Mouse (Mus musculus) forebrain, postnatal 0 days (tissue): ENCODE results near the gene D630003M21Rik. TPM values are rescaled to one million over a fixed set of nuclear protein-coding genes. Genes with fewer than 3 reads are reported as not detected.

Experiments
- ATAC-seq: fragments of 200-750 bp; cut with Nextera tagmentation; 2 replicates; pipeline ENCODE4 v1.8.0; 2017; ENCODE audit warnings: mild to moderate bottlenecking, moderate library complexity
- DNase-seq: peaks from one replicate; pipeline ENCODE4 v3.0.0-alpha.2; 2015
- H3K27ac ChIP-seq: fragments of 300-500 bp; sonication (generic); 2 replicates; pipeline ENCODE4 v1.5.1; 2014; ENCODE audit warnings: low read depth, mild to moderate bottlenecking, antibody characterized with exemption, low read length, moderate library complexity, mixed read lengths
- H3K27me3 ChIP-seq: fragments of 300-500 bp; sonication (generic); 2 replicates; pipeline ENCODE4 v1.6.1; 2014; ENCODE audit warnings: mild to moderate bottlenecking, low read length, mixed read lengths; ENCODE audit not compliant: insufficient read depth
- H3K36me3 ChIP-seq: fragments of 300-500 bp; sonication (generic); 2 replicates; pipeline ENCODE4 v1.6.1; 2014; ENCODE audit warnings: mild to moderate bottlenecking, moderate library complexity; ENCODE audit not compliant: insufficient read depth
- H3K4me1 ChIP-seq: fragments of 300-500 bp; sonication (generic); 2 replicates; pipeline ENCODE4 v1.6.1; 2014; ENCODE audit warnings: antibody characterized with exemption; ENCODE audit not compliant: insufficient read depth
- H3K4me2 ChIP-seq: fragments of 300-500 bp; sonication (generic); 2 replicates; pipeline ENCODE4 v1.6.1; 2014; ENCODE audit warnings: low read depth, mild to moderate bottlenecking, moderate library complexity
- H3K4me3 ChIP-seq: fragments of 300-500 bp; sonication (generic); 2 replicates; pipeline ENCODE4 v1.5.1; 2014; ENCODE audit warnings: low read depth, low read length, mixed read lengths
- H3K9ac ChIP-seq: fragments of 300-500 bp; sonication (generic); 2 replicates; pipeline ENCODE4 v1.6.1; 2014; ENCODE audit warnings: mild to moderate bottlenecking
- H3K9me3 ChIP-seq: fragments of 300-500 bp; sonication (generic); 2 replicates; pipeline ENCODE4 v1.6.1; 2016; ENCODE audit warnings: low read length
- CTCF ChIP-seq: sonication (generic); IDR thresholded peaks from 2 replicates; pipeline ENCODE4 v1.5.1; 2016; ENCODE audit warnings: antibody characterized with exemption, control low read depth, low read depth
- WGBS: fragments of 180-500 bp; shearing (Covaris S2); extraction: QIAGEN DNeasy Blood & Tissue Kit; methylation state at CpG from one replicate; pipeline ENCODE4 v1.1.7; 2014; 5-methylcytosine and 5-hydroxymethylcytosine counted together
- polyA plus RNA-seq: library from polyadenylated mRNA; unstranded; fragments of >200 nt; fragmentation: Nextera tagmentation; extraction: Ambion mirVana; gene quantifications from 2 replicates; pipeline ENCODE4 v1.2.1, GENCODE M21; 2015
- total RNA-seq: library from RNA; depleted of rRNA; stranded (reverse); fragments of >200 nt; gene quantifications from 2 replicates; pipeline ENCODE4 v1.2.3, GENCODE M21; 2014

D630003M21Rik gene
- total and polyA plus RNA-seq, 2 experiments from 2014 or later, result 1.9 to 6.6 TPM

GRCm38 (mm10) chr2:158264877-158265276 is 35.9 kb upstream of the D630003M21Rik start:
- Histone ChIP-seq H3K27me3 (no peaks in the 10 kb centered on the region), H3K9me3 (no peaks in the 10 kb centered on the region), H3K36me3 (no peaks in the 10 kb centered on the region), H3K27ac (no peak overlapping the region), H3K4me3 (no peak overlapping the region), H3K4me2 (no peak overlapping the region), H3K9ac (no peak overlapping the region), H3K4me1 (no peaks in the 10 kb centered on the region)
- ATAC-seq, result no peak
- TF ChIP-seq CTCF, result no peak
- DNase-seq, result no peak
- WGBS, result 78% methylated on average over 3 of the region's 3 CpGs

DNA sequence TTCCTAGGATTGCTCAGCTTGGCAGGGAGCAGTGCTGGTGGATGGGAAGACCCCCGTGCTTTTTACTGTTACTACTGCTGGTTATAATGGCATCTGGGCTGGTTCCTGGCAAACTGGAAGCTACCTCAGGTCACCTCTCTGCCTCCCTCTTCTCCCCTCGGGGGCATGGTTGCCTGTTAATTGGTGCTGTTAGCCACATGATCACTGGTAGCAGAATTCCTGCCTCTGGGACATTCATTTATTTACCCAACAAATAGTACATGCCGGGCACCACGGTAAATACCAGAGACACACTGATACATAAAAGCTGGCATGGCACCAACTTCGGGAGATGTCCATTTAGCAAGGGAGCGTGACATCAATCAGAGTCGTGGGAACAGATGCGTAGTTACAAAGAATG is 30.5 kb upstream of the D630003M21Rik start:
- H3K27ac ChIP-seq, result no peak overlapping the region
- H3K9me3 ChIP-seq, result no peaks in the 10 kb centered on the region
- DNase-seq (no peak), ATAC-seq (no peak)
- no peaks in the 10 kb centered on the region for H3K4me1 ChIP-seq
- H3K27me3 ChIP-seq, result no peaks in the 10 kb centered on the region
- no peak overlapping the region for H3K4me3 ChIP-seq
- H3K4me2 ChIP-seq, result no peak overlapping the region
- no peak for TF ChIP-seq CTCF
- WGBS, result 68% methylated on average over 8 of the region's 8 CpGs
- no peaks in the 10 kb centered on the region for H3K36me3 ChIP-seq
- H3K9ac ChIP-seq, result no peak overlapping the region

GRCm38 (mm10) chr2:158258781-158259180 is 29.8 kb upstream of the D630003M21Rik start:
- no peaks in the 10 kb centered on the region for H3K36me3 ChIP-seq
- TF ChIP-seq CTCF, result peak; percentile 74
- no peak overlapping the region for H3K27ac ChIP-seq
- DNase-seq (peak; percentile 67), ATAC-seq (no peak)
- H3K9ac ChIP-seq, result no peak overlapping the region
- H3K9me3 ChIP-seq, result no peaks in the 10 kb centered on the region
- no peaks in the 10 kb centered on the region for H3K27me3 ChIP-seq
- no peaks in the 10 kb centered on the region for H3K4me1 ChIP-seq
- WGBS, result 12% methylated on average over 12 of the region's 12 CpGs
- H3K4me3 ChIP-seq, result no peak overlapping the region
- H3K4me2 ChIP-seq, result no peak overlapping the region

DNA sequence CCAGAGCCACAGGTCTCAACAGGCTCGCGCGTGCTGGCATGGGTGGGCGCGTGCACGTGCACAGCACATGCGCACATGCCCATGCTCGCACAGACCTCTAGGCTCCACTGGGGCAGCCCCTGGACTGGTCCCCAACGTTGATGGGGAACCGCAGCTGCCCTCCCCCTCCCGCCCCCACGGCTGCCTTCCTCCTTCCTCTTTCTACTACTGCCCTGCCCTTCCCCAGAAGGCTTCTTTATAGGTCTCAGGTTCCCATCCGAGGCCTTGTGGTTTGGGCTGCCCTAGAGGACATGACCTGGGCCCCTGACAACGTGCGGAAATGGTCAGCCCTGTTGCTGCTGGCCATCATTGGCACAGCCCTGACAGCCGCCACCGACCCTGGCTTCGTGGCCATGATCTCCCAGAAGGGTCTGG is 29.0 kb upstream of the D630003M21Rik start, which contains the start of gene Bpi:
TSS of gene Bpi (plus strand) at position 90 of the 414 bp plus-strand sequence.
- no peaks in the 10 kb centered on the region for H3K9me3 ChIP-seq
- DNase-seq (no peak), ATAC-seq (no peak)
- H3K27me3 ChIP-seq, result no peaks in the 10 kb centered on the region
- no peak within 1 kb of the TSS for H3K4me3 ChIP-seq
- no peak within 1 kb of the TSS for H3K4me2 ChIP-seq
- WGBS, result 76% methylated on average over 18 of the region's 18 CpGs
- no peak within 1 kb of the TSS for H3K9ac ChIP-seq
- H3K4me1 ChIP-seq, result no peaks in the 10 kb centered on the region
- no peaks in the 10 kb centered on the region for H3K36me3 ChIP-seq
- TF ChIP-seq CTCF, result no peak
- no peak within 1 kb of the TSS for H3K27ac ChIP-seq

DNA sequence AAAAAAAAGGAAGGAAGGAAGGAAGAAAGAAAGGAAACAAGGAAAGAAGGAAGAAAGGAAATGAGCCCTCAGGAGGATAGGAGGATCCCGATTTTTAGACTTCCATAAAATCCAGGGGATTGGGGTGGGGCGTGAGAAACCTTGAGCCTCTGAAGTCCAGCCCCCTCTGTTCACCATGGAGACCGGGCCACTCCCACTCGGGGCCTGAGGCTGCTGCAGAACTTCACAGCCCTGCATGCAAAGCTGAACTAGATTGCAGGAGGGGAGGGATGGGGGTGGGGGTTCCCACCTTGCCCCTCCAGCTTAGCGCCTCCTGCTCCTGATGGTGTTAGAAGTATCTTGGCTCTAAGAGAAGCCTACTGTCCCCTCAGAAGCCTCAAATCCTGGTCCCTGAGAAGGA is 27.9 kb upstream of the D630003M21Rik start:
- H3K4me3 ChIP-seq, result no peak overlapping the region
- DNase-seq, result no peak
- no peaks in the 10 kb centered on the region for H3K27me3 ChIP-seq
- H3K4me2 ChIP-seq, result no peak overlapping the region
- H3K9ac ChIP-seq, result no peak overlapping the region
- no peak for ATAC-seq
- no peaks in the 10 kb centered on the region for H3K36me3 ChIP-seq
- H3K9me3 ChIP-seq, result no peaks in the 10 kb centered on the region
- H3K4me1 ChIP-seq, result no peaks in the 10 kb centered on the region
- TF ChIP-seq CTCF, result no peak
- 13% methylated on average over 5 of the region's 5 CpGs for WGBS
- no peak overlapping the region for H3K27ac ChIP-seq

- no peaks in the 10 kb centered on the region for H3K9me3 ChIP-seq
- no peaks in the 10 kb centered on the region for H3K36me3 ChIP-seq
- H3K27me3 ChIP-seq, result no peaks in the 10 kb centered on the region
- H3K4me1 ChIP-seq, result no peaks in the 10 kb centered on the region
- no peak for TF ChIP-seq CTCF
- ATAC-seq (no peak), DNase-seq (no peak)
- WGBS, result 74% methylated on average over 5 of the region's 5 CpGs
- no peak overlapping the region for H3K4me3 ChIP-seq
- H3K4me2 ChIP-seq, result no peak overlapping the region
- no peak overlapping the region for H3K9ac ChIP-seq
- H3K27ac ChIP-seq, result no peak overlapping the region
These were observed 24.8 kb upstream of the D630003M21Rik start for GRCm38 (mm10) chr2:158253806-158254205.

DNA sequence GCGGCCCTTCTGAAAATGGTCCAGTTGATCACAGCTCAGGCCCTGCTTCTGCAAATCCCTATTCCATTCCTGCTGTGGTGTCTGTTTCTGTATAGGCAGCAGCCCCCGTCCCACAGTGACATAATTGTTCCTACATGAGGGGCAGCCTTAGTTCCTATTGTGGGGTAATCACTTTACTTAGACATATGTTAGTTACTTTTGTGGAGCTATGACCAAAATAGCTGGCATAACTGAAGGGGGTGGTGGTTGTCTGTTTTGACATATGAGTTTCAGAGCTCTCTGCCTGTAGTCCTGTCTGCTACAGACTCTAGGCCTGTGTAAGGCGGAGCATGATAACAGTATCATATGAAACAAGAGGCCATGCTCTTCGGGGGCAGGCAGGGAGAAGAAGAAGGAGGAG is 21.5 kb upstream of the D630003M21Rik start:
- ATAC-seq (no peak), DNase-seq (no peak)
- Histone ChIP-seq H3K4me2 (no peak overlapping the region), H3K27me3 (no peaks in the 10 kb centered on the region), H3K9ac (no peak overlapping the region), H3K9me3 (no peaks in the 10 kb centered on the region), H3K4me3 (no peak overlapping the region), H3K36me3 (no peaks in the 10 kb centered on the region), H3K4me1 (no peaks in the 10 kb centered on the region), H3K27ac (no peak overlapping the region)
- 79% methylated on average over 4 of the region's 4 CpGs for WGBS
- no peak for TF ChIP-seq CTCF

- ATAC-seq, result no peak
- no peak overlapping the region for H3K27ac ChIP-seq
- no peaks in the 10 kb centered on the region for H3K9me3 ChIP-seq
- TF ChIP-seq CTCF, result no peak
- no peaks in the 10 kb centered on the region for H3K36me3 ChIP-seq
- no peak overlapping the region for H3K4me2 ChIP-seq
- H3K9ac ChIP-seq, result no peak overlapping the region
- 76% methylated on average over 7 of the region's 7 CpGs for WGBS
- no peak overlapping the region for H3K4me3 ChIP-seq
- H3K27me3 ChIP-seq, result no peaks in the 10 kb centered on the region
- no peaks in the 10 kb centered on the region for H3K4me1 ChIP-seq
- DNase-seq, result no peak
These were observed 19.3 kb upstream of the D630003M21Rik start for GRCm38 (mm10) chr2:158248318-158248717.
